Mouse (Mus musculus) G1E (cell line): Measurements from ENCODE around the gene Ndn. TPM values are rescaled to one million over a fixed set of nuclear protein-coding genes. Genes with fewer than 3 reads are reported as not detected.

Source experiments
- ATAC-seq: 2 replicates; pipeline ENCODE4 v1.8.0; 2016; ENCODE audit warnings: mild to moderate bottlenecking; ENCODE audit not compliant: insufficient number of reproducible peaks, poor library complexity, low FRiP score, severe bottlenecking; ENCODE audit errors: extremely low read depth
- DNase-seq: peaks from one replicate; pipeline ENCODE4 v3.0.0; 2012; ENCODE audit warnings: low spot score
- H3K27me3 ChIP-seq: 2 replicates; pipeline ENCODE4 v1.6.1; 2012; ENCODE audit warnings: mild to moderate bottlenecking, low read length, inconsistent platforms; ENCODE audit not compliant: insufficient read depth
- H3K36me3 ChIP-seq: replicated peaks from 2 replicates; pipeline ENCODE3; 2012; ENCODE audit warnings: mild to moderate bottlenecking, inconsistent platforms
- H3K4me1 ChIP-seq: 2 replicates; pipeline ENCODE4 v1.6.1; 2012; ENCODE audit warnings: low read depth, low read length, inconsistent platforms, mixed read lengths; ENCODE audit not compliant: insufficient read depth
- H3K4me3 ChIP-seq: 2 replicates; pipeline ENCODE4 v1.5.1; 2012; ENCODE audit warnings: low read depth, mild to moderate bottlenecking, inconsistent platforms, low read length, moderate library complexity, mixed read lengths
- H3K9me3 ChIP-seq: replicated peaks from 2 replicates; pipeline ENCODE4 v1.6.1; 2012; ENCODE audit warnings: inconsistent platforms
- CTCF ChIP-seq: IDR thresholded peaks from 2 replicates; pipeline ENCODE4 v1.5.1; 2012; ENCODE audit warnings: low read depth, low read length, inconsistent platforms, mixed read lengths
- GATA1 ChIP-seq: IDR thresholded peaks from 2 replicates; pipeline ENCODE4 v1.6.1; 2012; ENCODE audit warnings: borderline replicate concordance, low read length, inconsistent platforms, mixed read lengths
- GATA2 ChIP-seq: IDR thresholded peaks from 2 replicates; pipeline ENCODE4 v1.6.1; 2012; ENCODE audit warnings: low read depth, low read length, inconsistent platforms, borderline replicate concordance
- POLR2AphosphoS5 ChIP-seq: IDR thresholded peaks from 2 replicates; pipeline ENCODE4 v1.6.1; 2012; ENCODE audit warnings: low read depth, low read length, inconsistent platforms; ENCODE audit not compliant: insufficient replicate concordance
- TAL1 ChIP-seq: conservative IDR thresholded peaks from 2 replicates; pipeline ENCODE4 v1.6.1; 2012; ENCODE audit warnings: low read depth, low read length, inconsistent platforms, mixed read lengths
- polyA plus RNA-seq: library from polyadenylated mRNA; stranded (reverse); fragments of >175 nt; gene quantifications from 2 replicates; pipeline ENCODE4 v1.2.3, GENCODE M21; 2012
- total RNA-seq, 2 experiments: library from RNA; stranded (forward) in 1 of 2; stranded (reverse) in 1 of 2; fragments of 200-1000 nt in 1 of 2; fragments of >200 nt in 1 of 2; fragmentation: Nextera tagmentation in 1 of 2; gene quantifications; 2 replicates each; pipeline ENCODE4 v1.2.3; 2014 to 2017

Ndn gene
- total and polyA plus RNA-seq, 3 experiments = 0.01 to 0.05 TPM; not detected in 1

GRCm38 (mm10) chr7:62377313-62377712 is 30.9 kb downstream of the Ndn start:
- peaks cover 23% of the 10 kb centered on the region for H3K9me3 ChIP-seq
- H3K36me3 ChIP-seq = no peaks in the 10 kb centered on the region
- no peak for TF ChIP-seq GATA2
- TF ChIP-seq CTCF = no peak
- TF ChIP-seq GATA1 = no peak
- no peak for TF ChIP-seq TAL1
- TF ChIP-seq POLR2AphosphoS5 = no peak
- H3K27me3 ChIP-seq = no peaks in the 10 kb centered on the region; the same call in 1 of the 2 replicates
- H3K4me1 ChIP-seq = no peaks in the 10 kb centered on the region
- no peak for DNase-seq
- 0 out of 2 replicates have a peak overlapping the region, but pooled peaks have one; percentile 9 for H3K4me3 ChIP-seq
- ATAC-seq = no peak

GRCm38 (mm10) chr7:62378529-62378928 is 32.2 kb downstream of the Ndn start:
- Histone ChIP-seq H3K9me3 (peaks cover 23% of the 10 kb centered on the region), H3K4me3 (no peak overlapping the region), H3K27me3 (no peaks in the 10 kb centered on the region; the same call in 1 of the 2 replicates), H3K36me3 (no peaks in the 10 kb centered on the region), H3K4me1 (no peaks in the 10 kb centered on the region)
- TF ChIP-seq POLR2AphosphoS5 = no peak
- no peak for TF ChIP-seq TAL1
- TF ChIP-seq CTCF = no peak
- no peak for TF ChIP-seq GATA1
- no peak for TF ChIP-seq GATA2
- ATAC-seq (no peak), DNase-seq (no peak)

GRCm38 (mm10) chr7:62382391-62382790 is 36.0 kb downstream of the Ndn start:
- peaks cover 18% of the 10 kb centered on the region for H3K9me3 ChIP-seq
- TF ChIP-seq POLR2AphosphoS5 (no peak), CTCF (0 out of 2 replicates have a peak, but pooled peaks have one; percentile 14), TAL1 (no peak), GATA1 (no peak)
- no peaks in the 10 kb centered on the region for H3K36me3 ChIP-seq
- ATAC-seq (peak; percentile 68; the same call in 1 of the 2 replicates), DNase-seq (no peak)
- H3K4me1 ChIP-seq = no peaks in the 10 kb centered on the region
- H3K4me3 ChIP-seq = no peak overlapping the region
- no peaks in the 10 kb centered on the region for H3K27me3 ChIP-seq

DNA sequence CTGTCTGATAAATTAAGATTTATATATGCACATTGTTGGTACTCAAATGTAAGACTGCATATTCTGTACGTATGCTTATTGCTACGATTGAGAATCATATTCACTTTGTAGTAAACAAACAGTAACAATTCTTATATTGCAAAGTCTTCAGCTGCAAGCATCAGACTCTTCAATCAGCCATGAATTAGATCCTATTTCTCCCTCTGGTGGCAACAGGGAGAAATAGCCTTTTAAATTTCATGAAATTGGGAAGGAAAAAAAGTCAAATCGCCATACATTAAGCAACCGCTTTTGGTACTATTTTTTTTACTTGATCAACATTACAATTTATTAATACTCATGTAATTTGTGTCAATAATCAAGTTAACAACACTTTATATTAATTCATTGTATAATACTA is 41.9 kb downstream of the Ndn start:
- Histone ChIP-seq H3K27me3 (no peaks in the 10 kb centered on the region), H3K36me3 (no peaks in the 10 kb centered on the region), H3K9me3 (no peaks in the 10 kb centered on the region), H3K4me1 (no peaks in the 10 kb centered on the region), H3K4me3 (no peak overlapping the region)
- DNase-seq (no peak), ATAC-seq (no peak)
- no peak for TF ChIP-seq POLR2AphosphoS5
- no peak for TF ChIP-seq CTCF
- no peak for TF ChIP-seq TAL1
- TF ChIP-seq GATA1 = no peak
- no peak for TF ChIP-seq GATA2

GRCm38 (mm10) chr7:62392202-62392601 is 45.8 kb downstream of the Ndn start:
- H3K4me1 ChIP-seq = no peaks in the 10 kb centered on the region
- DNase-seq = no peak
- no peaks in the 10 kb centered on the region for H3K36me3 ChIP-seq
- no peaks in the 10 kb centered on the region for H3K27me3 ChIP-seq
- TF ChIP-seq GATA2 (no peak), CTCF (no peak), TAL1 (no peak), POLR2AphosphoS5 (no peak), GATA1 (no peak)
- no peak overlapping the region for H3K4me3 ChIP-seq
- H3K9me3 ChIP-seq = no peaks in the 10 kb centered on the region
- no peak for ATAC-seq

Other genes starting within 250 kb of the Ndn start
- not detected in 2 replicates for gene Magel2, start 30.4 kb downstream of the Ndn start, total RNA-seq (2014; fragmentation: Nextera tagmentation)
- 0.05 TPM in 1 of 2 replicates, not detected in the other for gene Magel2, start 30.4 kb downstream of the Ndn start, total RNA-seq (2017)
- not detected in 2 replicates for gene Magel2, start 30.4 kb downstream of the Ndn start, polyA plus RNA-seq
- 1.6 and 6.2 TPM in 2 replicates for gene Mkrn3, start 73.6 kb downstream of the Ndn start, total RNA-seq (2014; fragmentation: Nextera tagmentation)
- 3.9 and 4.4 TPM in 2 replicates for gene Mkrn3, start 73.6 kb downstream of the Ndn start, total RNA-seq (2017)
- gene Mkrn3, start 73.6 kb downstream of the Ndn start, polyA plus RNA-seq = 1.2 and 1.3 TPM in 2 replicates
- gene Peg12, start 117.9 kb downstream of the Ndn start, total RNA-seq (2014; fragmentation: Nextera tagmentation) = not detected in 2 replicates
- gene Peg12, start 117.9 kb downstream of the Ndn start, total RNA-seq (2017) = 0.05 TPM in 1 of 2 replicates, not detected in the other
- gene Peg12, start 117.9 kb downstream of the Ndn start, polyA plus RNA-seq = not detected in 2 replicates